Comparison of ENCODE assay signal across 10 mouse cellular contexts in the genomic region with DNA sequence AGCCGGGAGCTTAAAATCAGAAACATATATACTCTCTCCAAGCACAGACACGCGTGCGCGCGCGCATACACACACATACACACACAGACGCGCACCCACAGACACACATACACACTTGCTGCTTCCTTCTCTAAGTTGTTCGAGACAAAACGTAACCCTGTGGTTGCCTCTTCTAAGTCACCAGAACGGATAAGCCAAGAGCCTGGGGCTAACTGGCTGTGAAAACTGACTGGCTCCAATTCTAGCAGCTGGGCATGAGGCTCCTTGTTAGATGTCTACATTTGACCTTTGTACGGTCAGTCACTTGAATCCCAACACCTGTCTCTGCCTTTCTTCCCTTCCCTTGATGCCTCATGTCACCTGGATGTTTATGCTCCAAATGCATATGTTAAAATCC. TPM values are rescaled to one million over a fixed set of nuclear protein-coding genes. Genes with fewer than 3 reads are reported as not detected.
DNase-seq lines count a peak whose midpoint lies in the region; ATAC-seq and TF ChIP-seq lines count a peak whose summit lies in the region.
"Had no signal": no experiment of that assay in that cellular context is flagged by ENCODE, and none has a peak within 500 bp of the region (broad histone marks: within the 10 kb centered on the region; RNA-seq: fewer than 3 reads in every experiment).

No protein-coding gene starts in this region.

- no peaks in the 10 kb centered on the region for H3K36me3 ChIP-seq in intestine, embryonic 14.5 days (ENCODE audit: control insufficient read depth, insufficient read depth, low read length)
- no peaks in the 10 kb centered on the region for H3K36me3 ChIP-seq in intestine, postnatal 0 days (ENCODE audit: control insufficient read depth, insufficient read depth)
- no peaks in the 10 kb centered on the region for H3K36me3 ChIP-seq in forebrain, embryonic 15.5 days
- no peaks in the 10 kb centered on the region for H3K36me3 ChIP-seq in midbrain, embryonic 12.5 days
- H3K36me3 ChIP-seq in thymus, adult 2 months (ENCODE audit: control insufficient read depth, insufficient read depth, low read length) = no peaks in the 10 kb centered on the region
- H3K36me3 ChIP-seq: G1E had no signal

- no peak overlapping the region for H3K9ac ChIP-seq in intestine, embryonic 14.5 days (ENCODE audit: low read length)
- no peak overlapping the region for H3K9ac ChIP-seq in intestine, postnatal 0 days (ENCODE audit: low read depth, low read length)
- H3K9ac ChIP-seq in forebrain, embryonic 15.5 days (replicated peaks) = peak overlapping the region; percentile 50
- H3K9ac ChIP-seq in midbrain, embryonic 12.5 days (replicated peaks) = no peak overlapping the region; the same call in 1 of the 2 replicates

- peak overlapping the region; percentile 54 for H3K4me2 ChIP-seq in intestine, embryonic 14.5 days (ENCODE audit: low read length)
- no peak overlapping the region for H3K4me2 ChIP-seq in intestine, postnatal 0 days (replicated peaks; ENCODE audit: low read depth)
- H3K4me2 ChIP-seq in forebrain, embryonic 15.5 days (replicated peaks) = peak overlapping the region; percentile 95
- H3K4me2 ChIP-seq in midbrain, embryonic 12.5 days (replicated peaks) = peak overlapping the region; percentile 88

- peak overlapping the region; percentile 28 for H3K4me3 ChIP-seq in intestine, embryonic 14.5 days (ENCODE audit: low read depth, low read length)
- H3K4me3 ChIP-seq in intestine, postnatal 0 days (ENCODE audit: low read depth, low read length) = no peak overlapping the region
- peak overlapping the region; percentile 51 for H3K4me3 ChIP-seq in forebrain, embryonic 15.5 days
- H3K4me3 ChIP-seq in midbrain, embryonic 12.5 days = peak overlapping the region; percentile 44
- no peak overlapping the region for H3K4me3 ChIP-seq in thymus, adult 2 months (ENCODE audit: control insufficient read depth, insufficient read depth, low read length)

- TF ChIP-seq POLR2A in thymus, adult 2 months (IDR thresholded peaks at IDR 0.05; ENCODE audit: control insufficient read depth, extremely low read depth, insufficient read depth, low read length, poor library complexity) = no peak

- H3K9me3 ChIP-seq in intestine, embryonic 14.5 days (ENCODE audit: control insufficient read depth, low read length) = no peaks in the 10 kb centered on the region
- H3K9me3 ChIP-seq in intestine, postnatal 0 days (ENCODE audit: control insufficient read depth) = no peaks in the 10 kb centered on the region
- no peaks in the 10 kb centered on the region for H3K9me3 ChIP-seq in forebrain, embryonic 15.5 days
- no peaks in the 10 kb centered on the region for H3K9me3 ChIP-seq in midbrain, embryonic 12.5 days

- H3K27ac ChIP-seq in intestine, embryonic 14.5 days (ENCODE audit: low read depth) = no peak overlapping the region
- H3K27ac ChIP-seq in intestine, postnatal 0 days (ENCODE audit: low read depth, low read length) = no peak overlapping the region
- no peak overlapping the region for H3K27ac ChIP-seq in forebrain, embryonic 15.5 days (replicated peaks)
- no peak overlapping the region for H3K27ac ChIP-seq in midbrain, embryonic 12.5 days (replicated peaks)
- no peak overlapping the region for H3K27ac ChIP-seq in thymus, adult 2 months (ENCODE audit: control insufficient read depth, insufficient read depth, low read length)

- H3K4me1 ChIP-seq in intestine, embryonic 14.5 days (replicated peaks; ENCODE audit: control insufficient read depth, insufficient read depth, low read length) = 0 out of 2 replicates have a peak, but pooled peaks cover 7% of the 10 kb centered on the region
- no peaks in the 10 kb centered on the region for H3K4me1 ChIP-seq in intestine, postnatal 0 days (replicated peaks; ENCODE audit: control insufficient read depth, insufficient read depth, low read length)
- H3K4me1 ChIP-seq in forebrain, embryonic 15.5 days = peaks cover 34% of the 10 kb centered on the region
- H3K4me1 ChIP-seq in midbrain, embryonic 12.5 days = peaks cover 33% of the 10 kb centered on the region
- no peaks in the 10 kb centered on the region for H3K4me1 ChIP-seq in thymus, adult 2 months (replicated peaks; ENCODE audit: control insufficient read depth, insufficient read depth, low read length)

- peak; percentile 54 for DNase-seq in intestine, embryonic 14.5 days (ENCODE audit: low spot score)
- DNase-seq in embryo, embryonic 10 days (ENCODE audit: low spot score) = peak; percentile 23
- DNase-seq in thymus, adult 2 months = no peak
- no peak for DNase-seq in urinary bladder, postnatal 25 days (ENCODE audit: low spot score)
- no peak for DNase-seq in T-cell, adult 2 months (ENCODE audit: low spot score)
- DNase-seq: lung, postnatal 14 days had no signal

- no peak for TF ChIP-seq CTCF in intestine, postnatal 0 days (IDR thresholded peaks at IDR 0.05; ENCODE audit: low read depth)
- TF ChIP-seq CTCF in thymus, adult 2 months (IDR thresholded peaks at IDR 0.05; ENCODE audit: borderline replicate concordance, control insufficient read depth, extremely low read depth, insufficient read depth, low read length, poor library complexity) = no peak

- no peak for ATAC-seq in intestine, embryonic 14.5 days (replicated peaks; ENCODE audit: low FRiP score, low TSS enrichment, low read depth)
- no peak for ATAC-seq in intestine, postnatal 0 days
- ATAC-seq in forebrain, embryonic 15.5 days (replicated peaks) = no peak
- no peak for ATAC-seq in midbrain, embryonic 12.5 days (ENCODE audit: low FRiP score, low read depth)

- peaks cover 63% of the 10 kb centered on the region for H3K27me3 ChIP-seq in intestine, embryonic 14.5 days (replicated peaks; ENCODE audit: control insufficient read depth, insufficient read depth, low read length)
- H3K27me3 ChIP-seq in intestine, postnatal 0 days (replicated peaks; ENCODE audit: control insufficient read depth, insufficient read depth, low read length) = peaks cover 48% of the 10 kb centered on the region
- peaks cover 54% of the 10 kb centered on the region for H3K27me3 ChIP-seq in forebrain, embryonic 15.5 days
- peaks cover 62% of the 10 kb centered on the region for H3K27me3 ChIP-seq in midbrain, embryonic 12.5 days
- H3K27me3 ChIP-seq in thymus, adult 2 months (ENCODE audit: control insufficient read depth, insufficient read depth, low read length) = no peaks in the 10 kb centered on the region; the same call in 1 of the 2 replicates

- WGBS in intestine, embryonic 14.5 days = 19% methylated on average over 13 of the region's 13 CpGs
- 24% methylated on average over 13 of the region's 13 CpGs for WGBS in intestine, postnatal 0 days
- 22% methylated on average over 13 of the region's 13 CpGs for WGBS in forebrain, embryonic 15.5 days
- 22% methylated on average over 13 of the region's 13 CpGs for WGBS in midbrain, embryonic 12.5 days
- WGBS in thymus, adult 2 months = 38% methylated on average over 13 of the region's 13 CpGs

RNA-seq across cellular contexts. Expression of gene Grin2a, which starts 0.5 kb away (rescaled TPM):
- 0.11 and 0.30 TPM in 2 replicates for polyA plus RNA-seq in intestine, embryonic 14.5 days (2014; fragmentation: Nextera tagmentation; extraction: Ambion mirVana)
- 0.03 TPM in 1 of 2 replicates, not detected in the other for polyA plus RNA-seq in intestine, postnatal 0 days (2015; fragmentation: Nextera tagmentation; extraction: Ambion mirVana)
- polyA plus RNA-seq in forebrain, embryonic 15.5 days (2015; fragmentation: Nextera tagmentation; extraction: Ambion mirVana) = 2.2 TPM in 2 replicates
- 2.5 and 2.8 TPM in 2 replicates for polyA plus RNA-seq in midbrain, embryonic 12.5 days (2016; fragmentation: Nextera tagmentation; extraction: Ambion mirVana)
- polyA plus RNA-seq in thymus, adult 2 months (2012; rRNA removed) = 0.05 TPM in 1 of 2 replicates, not detected in the other
- polyA plus RNA-seq: G1E had no signal

Comparison
In these comparisons a context has a peak if more than half of its experiments do, and no peak if none do; other contexts are left out.
1. H3K4me3 ChIP-seq: peak in intestine, embryonic 14.5 days (single experiment), forebrain, embryonic 15.5 days (single experiment) and midbrain, embryonic 12.5 days (single experiment); none in intestine, postnatal 0 days (single experiment) and thymus, adult 2 months (single experiment).
2. DNase-seq: peak in intestine, embryonic 14.5 days (single experiment) and embryo, embryonic 10 days (single experiment); none in thymus, adult 2 months (single experiment), urinary bladder, postnatal 25 days (single experiment) and T-cell, adult 2 months (single experiment).